Mouse (Mus musculus): Measurements from ENCODE around the gene Polr3b. TPM values are rescaled to one million over a fixed set of nuclear protein-coding genes. Genes with fewer than 3 reads are reported as not detected.

The Polr3b gene
- polyA plus RNA-seq, 1 experiment from 2014 or later: 15.8 TPM

DNA sequence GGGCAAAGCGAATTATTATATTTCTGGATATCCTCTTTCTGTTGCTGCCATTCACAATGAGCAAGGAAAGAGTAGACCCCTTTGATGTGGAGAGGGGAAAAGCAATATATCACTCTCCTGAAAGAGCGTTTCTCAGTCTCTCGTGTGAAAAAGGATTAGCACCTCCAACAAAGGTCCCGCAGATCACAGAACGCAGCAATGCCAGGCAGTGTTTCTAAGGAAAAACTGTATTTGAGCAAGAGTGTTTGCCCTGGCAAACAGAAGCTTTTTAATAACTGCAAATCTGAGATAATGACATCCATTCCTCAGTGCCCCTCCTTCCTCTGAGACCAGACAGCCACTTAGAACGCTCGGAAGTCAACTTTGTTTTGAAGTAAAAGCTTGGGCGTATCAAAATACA, 84.5 kb downstream of the Polr3b start:
- peak overlapping the region; percentile 30; the same call in 1 of the 2 replicates for H3K27ac ChIP-seq
- H3K4me3 ChIP-seq: no peak overlapping the region
- peaks cover 17% of the 10 kb centered on the region for H3K36me3 ChIP-seq
- ATAC-seq (ENCODE audit: low FRiP score): no peak
- no peaks in the 10 kb centered on the region for H3K27me3 ChIP-seq
- no peak overlapping the region for H3K9ac ChIP-seq
- H3K9me3 ChIP-seq: no peaks in the 10 kb centered on the region
- WGBS: 42% methylated on average over 8 of the region's 8 CpGs
- H3K4me2 ChIP-seq: no peak overlapping the region
- peaks cover 49% of the 10 kb centered on the region for H3K4me1 ChIP-seq (replicated peaks)

DNA sequence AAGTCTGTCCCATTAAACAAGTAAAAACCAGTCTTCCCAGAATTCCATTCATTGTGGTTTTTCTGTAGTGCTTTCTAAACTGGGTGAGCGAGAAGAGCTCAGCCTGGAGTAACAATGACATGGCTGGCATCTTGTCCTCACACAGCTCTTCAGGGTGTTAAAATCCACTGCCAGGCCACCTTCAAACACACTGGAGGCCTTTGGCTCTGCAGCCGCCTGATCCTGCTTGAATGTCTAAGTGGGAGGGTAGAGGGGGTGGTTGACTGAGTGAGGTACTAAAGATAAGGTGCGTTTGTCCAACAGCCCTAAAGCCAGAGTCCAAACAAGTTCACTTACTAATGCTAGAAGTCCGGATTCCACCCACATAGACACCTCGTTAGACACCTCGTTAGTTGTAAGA, 85.1 kb downstream of the Polr3b start:
- no peaks in the 10 kb centered on the region for H3K9me3 ChIP-seq
- peaks cover 56% of the 10 kb centered on the region for H3K4me1 ChIP-seq (replicated peaks)
- ATAC-seq (ENCODE audit: low FRiP score): no peak
- H3K4me3 ChIP-seq: no peak overlapping the region
- H3K9ac ChIP-seq: no peak overlapping the region
- no peak overlapping the region for H3K4me2 ChIP-seq
- 26% methylated on average over 6 of the region's 6 CpGs for WGBS
- peak overlapping the region; percentile 79 for H3K27ac ChIP-seq
- peaks cover 11% of the 10 kb centered on the region for H3K36me3 ChIP-seq
- no peaks in the 10 kb centered on the region for H3K27me3 ChIP-seq

DNA sequence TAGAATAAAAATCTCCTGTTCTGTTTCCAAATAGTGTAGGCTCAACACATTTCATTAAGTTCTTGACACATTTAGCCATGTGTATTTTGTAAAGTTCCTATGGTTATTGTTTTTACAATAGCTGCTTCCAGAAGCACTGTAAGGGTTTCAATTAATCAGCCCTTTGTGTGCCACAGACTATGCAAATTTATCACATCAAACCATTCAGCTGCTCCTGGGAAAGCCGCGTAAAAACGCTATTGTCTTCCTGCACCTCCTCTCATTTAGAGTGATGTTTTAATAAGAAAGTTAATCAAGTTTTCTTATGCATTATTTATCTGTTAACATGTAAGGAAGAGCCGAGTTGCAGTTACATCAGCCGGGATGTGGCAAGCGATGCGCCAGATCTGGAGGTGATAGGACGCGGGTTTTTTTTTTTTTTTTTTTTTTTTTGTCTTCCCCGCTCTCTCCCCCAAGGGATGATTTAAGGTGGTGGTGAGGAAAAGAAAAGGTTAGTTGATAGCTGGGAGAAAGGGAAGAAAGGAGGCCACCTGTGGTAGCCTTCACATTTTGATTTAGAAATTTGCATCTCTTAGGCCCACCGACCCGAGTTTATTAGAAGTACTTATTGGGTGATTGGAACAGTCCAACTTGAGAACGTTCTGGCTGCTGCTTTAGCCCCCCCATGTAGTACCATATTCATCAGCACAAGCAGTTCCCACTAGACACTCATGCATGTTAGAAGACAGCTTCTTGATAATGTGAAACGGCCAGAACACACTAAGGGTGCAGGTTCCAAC, 85.8 kb downstream of the Polr3b start:
- no peak for ATAC-seq (ENCODE audit: low FRiP score)
- Histone ChIP-seq H3K9me3 (no peaks in the 10 kb centered on the region), H3K27ac (peak overlapping the region; percentile 79), H3K4me2 (0 out of 2 replicates have a peak overlapping the region, but pooled peaks have one; percentile 4), H3K4me3 (no peak overlapping the region), H3K36me3 (peaks cover 7% of the 10 kb centered on the region; the same call in 1 of the 2 replicates), H3K9ac (no peak overlapping the region), H3K27me3 (no peaks in the 10 kb centered on the region), H3K4me1 (replicated peaks) (peaks cover 63% of the 10 kb centered on the region)
- 21% methylated on average over 14 of the region's 14 CpGs for WGBS

DNA sequence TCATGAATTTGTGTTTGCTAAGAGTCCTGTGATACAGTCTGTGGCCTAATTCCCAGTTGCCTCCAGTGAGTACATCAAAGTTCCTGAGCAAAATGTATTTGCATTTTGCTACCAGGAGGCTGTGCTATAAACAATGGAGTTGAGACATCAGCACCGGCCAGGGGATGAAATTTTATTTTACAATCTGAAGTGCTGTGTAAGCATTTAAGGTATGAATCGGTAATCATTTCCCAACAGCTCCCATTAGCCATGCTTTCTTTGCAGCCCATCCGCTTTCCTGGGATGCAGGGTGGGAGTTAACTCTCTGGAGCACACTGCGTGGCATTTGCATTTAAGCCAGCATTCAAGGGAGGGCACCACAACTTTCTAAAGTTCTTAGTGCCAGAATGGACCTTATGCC, 88.1 kb downstream of the Polr3b start:
- no peak overlapping the region for H3K4me2 ChIP-seq
- no peaks in the 10 kb centered on the region for H3K9me3 ChIP-seq
- 0 out of 2 replicates have a peak, but pooled peaks cover 3% of the 10 kb centered on the region for H3K27me3 ChIP-seq
- peak overlapping the region; percentile 72 for H3K27ac ChIP-seq
- peaks cover 16% of the 10 kb centered on the region for H3K36me3 ChIP-seq
- H3K4me3 ChIP-seq: no peak overlapping the region
- H3K9ac ChIP-seq: 0 out of 2 replicates have a peak overlapping the region, but pooled peaks have one; percentile 35
- peaks cover 84% of the 10 kb centered on the region for H3K4me1 ChIP-seq (replicated peaks)
- 0 out of 2 replicates have a peak, but pooled peaks have one; percentile 9 for ATAC-seq (ENCODE audit: low FRiP score)
- 13% methylated on average over 4 of the region's 4 CpGs for whole genome bisulfite sequencing

GRCm38 (mm10) chr10:84710827-84711226, 88.7 kb downstream of the Polr3b start:
- ATAC-seq (ENCODE audit: low FRiP score): 0 out of 2 replicates have a peak, but pooled peaks have one; percentile 41
- Histone ChIP-seq H3K4me1 (replicated peaks) (peaks cover 80% of the 10 kb centered on the region), H3K9ac (no peak overlapping the region), H3K36me3 (peaks cover 20% of the 10 kb centered on the region), H3K4me3 (no peak overlapping the region), H3K27me3 (0 out of 2 replicates have a peak, but pooled peaks cover 3% of the 10 kb centered on the region), H3K4me2 (no peak overlapping the region), H3K27ac (peak overlapping the region; percentile 66; the same call in 1 of the 2 replicates), H3K9me3 (no peaks in the 10 kb centered on the region)
- 19% methylated on average over 4 of the region's 4 CpGs for WGBS

DNA sequence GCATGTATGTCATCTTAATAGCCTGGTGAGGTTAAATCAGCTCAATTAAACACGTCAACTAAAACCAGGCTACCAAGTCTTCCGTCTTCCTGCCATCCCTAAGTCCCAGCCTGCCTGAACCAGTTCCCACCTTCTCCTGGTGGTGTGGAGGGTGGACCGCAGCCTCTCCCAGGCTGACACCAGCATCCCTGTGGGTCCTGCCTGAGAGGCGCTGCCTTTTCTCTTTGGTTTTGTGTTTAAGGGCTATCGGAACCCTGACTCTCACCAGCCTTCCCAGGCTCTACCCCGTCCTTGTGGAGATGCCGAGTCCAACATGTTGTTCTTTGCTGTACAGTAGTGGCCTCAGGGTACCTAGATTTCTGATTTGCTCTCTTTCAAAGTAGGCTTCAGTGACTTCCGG, 89.4 kb downstream of the Polr3b start:
- peak; percentile 13; the same call in 1 of the 2 replicates for ATAC-seq (ENCODE audit: low FRiP score)
- WGBS: 21% methylated on average over 8 of the region's 8 CpGs
- Histone ChIP-seq H3K4me2 (peak overlapping the region; percentile 19), H3K9me3 (no peaks in the 10 kb centered on the region), H3K27me3 (0 out of 2 replicates have a peak, but pooled peaks cover 3% of the 10 kb centered on the region), H3K4me1 (replicated peaks) (peaks cover 75% of the 10 kb centered on the region), H3K9ac (peak overlapping the region; percentile 55; the same call in 1 of the 2 replicates), H3K4me3 (no peak overlapping the region), H3K27ac (peak overlapping the region; percentile 87), H3K36me3 (peaks cover 25% of the 10 kb centered on the region)

GRCm38 (mm10) chr10:84711940-84712339, 89.8 kb downstream of the Polr3b start:
- WGBS: 38% methylated on average over 5 of the region's 5 CpGs
- peaks cover 72% of the 10 kb centered on the region for H3K4me1 ChIP-seq (replicated peaks)

GRCm38 (mm10) chr10:84712532-84712931, 90.4 kb downstream of the Polr3b start:
- peaks cover 31% of the 10 kb centered on the region for H3K36me3 ChIP-seq
- no peak overlapping the region for H3K9ac ChIP-seq
- no peak for ATAC-seq (ENCODE audit: low FRiP score)
- peaks cover 67% of the 10 kb centered on the region for H3K4me1 ChIP-seq (replicated peaks)
- no peaks in the 10 kb centered on the region for H3K9me3 ChIP-seq
- H3K4me3 ChIP-seq: no peak overlapping the region
- peak overlapping the region; percentile 87; the same call in 1 of the 2 replicates for H3K27ac ChIP-seq
- H3K27me3 ChIP-seq: 0 out of 2 replicates have a peak, but pooled peaks cover 3% of the 10 kb centered on the region
- no peak overlapping the region for H3K4me2 ChIP-seq
- 48% methylated on average over 6 of the region's 6 CpGs for WGBS

More at GRCm38 (mm10) chr10:84711940-84712339, 89.8 kb downstream of the Polr3b start:
- Histone ChIP-seq H3K36me3 (peaks cover 28% of the 10 kb centered on the region), H3K27me3 (0 out of 2 replicates have a peak, but pooled peaks cover 3% of the 10 kb centered on the region), H3K4me2 (no peak overlapping the region; the same call in 1 of the 2 replicates), H3K9me3 (no peaks in the 10 kb centered on the region), H3K4me3 (no peak overlapping the region), H3K27ac (peak overlapping the region; percentile 87), H3K9ac (no peak overlapping the region)
- ATAC-seq (ENCODE audit: low FRiP score): no peak

DNA sequence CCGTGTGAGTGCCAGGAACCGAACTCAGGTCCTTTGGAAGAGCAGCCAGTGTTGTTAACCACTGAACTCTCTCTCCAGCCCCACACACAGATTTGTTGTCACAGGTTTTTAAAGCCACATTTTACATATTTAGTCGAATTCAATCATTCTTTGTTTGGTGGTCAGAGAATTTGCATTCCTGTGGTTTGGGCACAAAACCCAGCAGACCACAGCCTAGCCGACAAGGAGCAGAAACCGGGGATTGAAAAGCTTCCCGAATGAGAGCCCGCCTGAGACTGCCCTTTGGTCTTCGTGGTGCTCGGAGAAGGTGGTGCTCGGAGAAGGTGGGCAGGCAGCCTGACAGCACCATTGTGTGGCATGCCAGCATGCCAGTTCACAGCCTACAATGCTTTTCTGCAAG, 91.0 kb downstream of the Polr3b start:
- ATAC-seq (ENCODE audit: low FRiP score): no peak
- H3K4me3 ChIP-seq: no peak overlapping the region
- H3K27ac ChIP-seq: peak overlapping the region; percentile 13; the same call in 1 of the 2 replicates
- peaks cover 61% of the 10 kb centered on the region for H3K4me1 ChIP-seq (replicated peaks)
- no peak overlapping the region for H3K4me2 ChIP-seq
- no peaks in the 10 kb centered on the region for H3K9me3 ChIP-seq
- peaks cover 31% of the 10 kb centered on the region for H3K36me3 ChIP-seq
- 45% methylated on average over 10 of the region's 10 CpGs for WGBS
- H3K9ac ChIP-seq: no peak overlapping the region; the same call in 1 of the 2 replicates
- H3K27me3 ChIP-seq: 0 out of 2 replicates have a peak, but pooled peaks cover 3% of the 10 kb centered on the region

GRCm38 (mm10) chr10:84715639-84716038, 93.5 kb downstream of the Polr3b start:
- H3K9ac ChIP-seq: no peak overlapping the region
- no peak overlapping the region for H3K4me2 ChIP-seq
- no peak for ATAC-seq (ENCODE audit: low FRiP score)
- no peak overlapping the region for H3K27ac ChIP-seq
- peaks cover 32% of the 10 kb centered on the region for H3K36me3 ChIP-seq
- H3K27me3 ChIP-seq: 0 out of 2 replicates have a peak, but pooled peaks cover 3% of the 10 kb centered on the region
- no peak overlapping the region for H3K4me3 ChIP-seq
- H3K4me1 ChIP-seq (replicated peaks): peaks cover 43% of the 10 kb centered on the region
- 91% methylated on average over 7 of the region's 7 CpGs for WGBS
- H3K9me3 ChIP-seq: no peaks in the 10 kb centered on the region

DNA sequence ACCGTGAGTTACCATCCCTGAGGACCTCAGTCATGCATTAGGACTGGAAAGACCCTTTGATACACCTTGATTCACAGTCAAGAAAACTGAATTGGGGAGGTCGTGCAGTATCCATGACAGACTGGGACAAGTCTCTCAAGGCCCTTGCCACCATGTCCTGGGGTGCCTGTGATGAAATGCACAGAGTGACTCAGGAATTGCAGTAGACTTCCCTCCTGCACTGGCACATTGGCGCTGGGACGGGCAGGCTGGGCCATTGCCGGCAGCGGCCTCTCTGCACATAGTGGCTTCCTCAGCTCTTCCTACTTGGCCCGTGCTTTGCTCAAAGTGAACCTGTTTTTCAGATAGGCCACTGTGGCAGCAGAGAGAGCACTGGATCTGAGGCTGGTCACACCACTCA, 94.5 kb downstream of the Polr3b start:
- no peak for ATAC-seq (ENCODE audit: low FRiP score)
- Histone ChIP-seq H3K4me1 (replicated peaks) (peaks cover 35% of the 10 kb centered on the region), H3K9ac (no peak overlapping the region), H3K4me2 (no peak overlapping the region), H3K27ac (no peak overlapping the region), H3K36me3 (peaks cover 42% of the 10 kb centered on the region), H3K4me3 (no peak overlapping the region), H3K9me3 (no peaks in the 10 kb centered on the region), H3K27me3 (0 out of 2 replicates have a peak, but pooled peaks cover 3% of the 10 kb centered on the region)
- WGBS: 97% methylated on average over 7 of the region's 7 CpGs

DNA sequence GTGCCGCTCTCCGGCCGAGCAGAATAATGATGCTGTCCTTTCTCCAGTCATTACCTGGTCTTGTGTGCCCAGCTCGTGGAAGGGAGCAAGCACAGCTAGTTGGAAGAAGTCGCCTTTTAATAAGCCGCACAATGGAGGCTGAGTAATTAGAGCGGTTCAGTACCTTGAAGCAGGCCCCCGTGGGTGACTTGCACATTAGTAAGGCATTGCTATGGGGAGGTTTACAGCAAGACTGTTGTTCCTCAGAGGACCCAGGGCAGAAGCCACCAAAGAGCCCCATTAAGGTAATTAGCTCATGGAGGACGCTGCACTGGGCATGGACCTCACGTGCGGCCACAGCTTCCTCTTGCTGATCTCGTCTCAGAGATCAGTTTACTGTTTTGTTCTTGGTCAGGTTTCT, 100.6 kb downstream of the Polr3b start:
- Histone ChIP-seq H3K27ac (no peak overlapping the region), H3K4me2 (no peak overlapping the region), H3K4me1 (replicated peaks) (peaks cover 10% of the 10 kb centered on the region), H3K4me3 (no peak overlapping the region), H3K36me3 (peaks cover 53% of the 10 kb centered on the region), H3K27me3 (no peaks in the 10 kb centered on the region), H3K9ac (no peak overlapping the region), H3K9me3 (no peaks in the 10 kb centered on the region)
- no peak for ATAC-seq (ENCODE audit: low FRiP score)
- WGBS: 64% methylated on average over 12 of the region's 12 CpGs
